In genomic region chr11:113389637-113390036, GRCm38 (mm10) we compare ENCODE assay signal across 11 mouse cellular contexts.
DNase-seq lines count a peak whose midpoint lies in the region; ATAC-seq and TF ChIP-seq lines count a peak whose summit lies in the region.
"Had no signal": no experiment of that assay in that cellular context is flagged by ENCODE, and none has a peak within 500 bp of the region (broad histone marks: within the 10 kb centered on the region; RNA-seq: fewer than 3 reads in every experiment).

No protein-coding gene starts in this region.

- no peak overlapping the region for H3K4me3 ChIP-seq in midbrain, embryonic 12.5 days
- no peak overlapping the region for H3K4me3 ChIP-seq in midbrain, embryonic 10.5 days
- H3K4me3 ChIP-seq in hindbrain, embryonic 16.5 days (ENCODE audit: low read length) = no peak overlapping the region
- no peak overlapping the region for H3K4me3 ChIP-seq in stomach, postnatal 0 days (ENCODE audit: low read depth, low read length)

- no peaks in the 10 kb centered on the region for H3K36me3 ChIP-seq in midbrain, embryonic 12.5 days
- H3K36me3 ChIP-seq in midbrain, embryonic 10.5 days = no peaks in the 10 kb centered on the region
- no peaks in the 10 kb centered on the region for H3K36me3 ChIP-seq in hindbrain, embryonic 16.5 days (ENCODE audit: control insufficient read depth, insufficient read depth, low read length)
- H3K36me3 ChIP-seq in stomach, postnatal 0 days (ENCODE audit: control insufficient read depth, insufficient read depth, low read length) = no peaks in the 10 kb centered on the region

- H3K4me2 ChIP-seq in midbrain, embryonic 12.5 days (replicated peaks) = no peak overlapping the region
- no peak overlapping the region for H3K4me2 ChIP-seq in hindbrain, embryonic 16.5 days (ENCODE audit: low read length)
- no peak overlapping the region for H3K4me2 ChIP-seq in stomach, postnatal 0 days (replicated peaks; ENCODE audit: low read depth)

- no peak for ATAC-seq in midbrain, embryonic 12.5 days (ENCODE audit: low FRiP score, low read depth)
- ATAC-seq in hindbrain, embryonic 16.5 days = peak; percentile 84
- ATAC-seq in stomach, postnatal 0 days (ENCODE audit: low FRiP score, low TSS enrichment) = no peak
- ATAC-seq: lung, postnatal 0 days had no signal

- H3K4me1 ChIP-seq in midbrain, embryonic 12.5 days = peaks cover 54% of the 10 kb centered on the region
- peaks cover 42% of the 10 kb centered on the region for H3K4me1 ChIP-seq in midbrain, embryonic 10.5 days
- peaks cover 34% of the 10 kb centered on the region for H3K4me1 ChIP-seq in hindbrain, embryonic 16.5 days (ENCODE audit: control insufficient read depth, insufficient read depth, low read depth, low read length)
- no peaks in the 10 kb centered on the region for H3K4me1 ChIP-seq in stomach, postnatal 0 days (replicated peaks; ENCODE audit: control insufficient read depth, insufficient read depth)

- 16% methylated on average over 6 of the region's 6 CpGs for WGBS in midbrain, embryonic 12.5 days
- 35% methylated on average over 6 of the region's 6 CpGs for WGBS in midbrain, embryonic 10.5 days
- WGBS in hindbrain, embryonic 16.5 days = 21% methylated on average over 6 of the region's 6 CpGs
- WGBS in stomach, postnatal 0 days = 41% methylated on average over 6 of the region's 6 CpGs

- TF ChIP-seq EP300 in stomach, postnatal 0 days (optimal IDR thresholded peaks at IDR 0.05) = no peak

- DNase-seq in cerebellum, adult 18-20 months = peak; percentile 4 to 7
- DNase-seq in cerebellum, adult 11-12 months = no peak
- DNase-seq in midbrain, embryonic 10.5 days (ENCODE audit: low spot score) = no peak
- peak; percentile 31 for DNase-seq in stomach, postnatal 0 days (ENCODE audit: low spot score)
- DNase-seq in adrenal gland, postnatal 10 days = no peak
- no peak for DNase-seq in urinary bladder, postnatal 25 days (ENCODE audit: low spot score)
- DNase-seq: heart, adult 11 months; kidney, adult 11 months had no signal

- no peak overlapping the region for H3K9ac ChIP-seq in midbrain, embryonic 12.5 days (replicated peaks)
- H3K9ac ChIP-seq in hindbrain, embryonic 16.5 days (ENCODE audit: low read depth, low read length) = peak overlapping the region; percentile 9; the same call in 1 of the 2 replicates
- no peak overlapping the region for H3K9ac ChIP-seq in stomach, postnatal 0 days (ENCODE audit: low read length)

- no peaks in the 10 kb centered on the region; the same call in 1 of the 2 replicates for H3K27me3 ChIP-seq in midbrain, embryonic 12.5 days
- H3K27me3 ChIP-seq in midbrain, embryonic 10.5 days (ENCODE audit: low read depth, poor library complexity, severe bottlenecking) = 0 out of 2 replicates have a peak, but pooled peaks cover 4% of the 10 kb centered on the region
- H3K27me3 ChIP-seq in hindbrain, embryonic 16.5 days (replicated peaks; ENCODE audit: control insufficient read depth, insufficient read depth, low read length) = no peaks in the 10 kb centered on the region
- no peaks in the 10 kb centered on the region for H3K27me3 ChIP-seq in stomach, postnatal 0 days (ENCODE audit: control insufficient read depth, insufficient read depth, low read length)

- no peaks in the 10 kb centered on the region for H3K9me3 ChIP-seq in midbrain, embryonic 12.5 days
- H3K9me3 ChIP-seq in midbrain, embryonic 10.5 days (replicated peaks) = no peaks in the 10 kb centered on the region
- no peaks in the 10 kb centered on the region for H3K9me3 ChIP-seq in hindbrain, embryonic 16.5 days (ENCODE audit: control insufficient read depth, low read length)
- no peaks in the 10 kb centered on the region for H3K9me3 ChIP-seq in stomach, postnatal 0 days (ENCODE audit: control insufficient read depth, low read length)

- peak overlapping the region; percentile 42; the same call in 1 of the 2 replicates for H3K27ac ChIP-seq in midbrain, embryonic 12.5 days (replicated peaks)
- H3K27ac ChIP-seq in midbrain, embryonic 10.5 days (replicated peaks) = no peak overlapping the region
- peak overlapping the region; percentile 62; the same call in 1 of the 2 replicates for H3K27ac ChIP-seq in hindbrain, embryonic 16.5 days (ENCODE audit: low read depth, low read length)
- no peak overlapping the region for H3K27ac ChIP-seq in stomach, postnatal 0 days (replicated peaks)

- TF ChIP-seq CTCF in stomach, postnatal 0 days (IDR thresholded peaks at IDR 0.05; ENCODE audit: low read depth) = no peak

Comparison
In these comparisons a context has a peak if more than half of its experiments do, and no peak if none do; other contexts are left out.
1. DNase-seq: peak in cerebellum, adult 18-20 months (2 of 2) and stomach, postnatal 0 days (single experiment); none in cerebellum, adult 11-12 months (single experiment), midbrain, embryonic 10.5 days (single experiment), adrenal gland, postnatal 10 days (single experiment) and urinary bladder, postnatal 25 days (single experiment).
2. H3K27ac ChIP-seq: peak in midbrain, embryonic 12.5 days (single experiment) and hindbrain, embryonic 16.5 days (single experiment); none in midbrain, embryonic 10.5 days (single experiment) and stomach, postnatal 0 days (single experiment).